Mouse (Mus musculus) limb, embryonic 11.5 days (tissue): ENCODE data around the gene Ramp3. TPM values are rescaled to one million over a fixed set of nuclear protein-coding genes. Genes with fewer than 3 reads are reported as not detected.

Experiments
- ATAC-seq: fragments of 200-750 bp; cut with Nextera tagmentation; 2 replicates; pipeline ENCODE4 v1.8.0; 2017; ENCODE audit warnings: low read depth; ENCODE audit not compliant: insufficient number of reproducible peaks, low FRiP score, low TSS enrichment
- DNase-seq: peaks from one replicate; pipeline ENCODE4 v3.0.0-alpha.2; 2015; ENCODE audit warnings: low spot score
- H3K27ac ChIP-seq: fragments of 300-500 bp; sonication (generic); replicated peaks from 2 replicates; pipeline ENCODE4 v1.5.1; 2014; ENCODE audit warnings: low read depth, mild to moderate bottlenecking, low read length
- H3K27me3 ChIP-seq: fragments of 300-500 bp; sonication (generic); 2 replicates; pipeline ENCODE4 v1.6.1; 2014; ENCODE audit warnings: mild to moderate bottlenecking, low read length, mixed read lengths; ENCODE audit not compliant: control insufficient read depth, insufficient read depth
- H3K36me3 ChIP-seq: fragments of 300-500 bp; sonication (generic); 2 replicates; pipeline ENCODE4 v1.6.1; 2014; ENCODE audit warnings: mild to moderate bottlenecking, low read length, moderate library complexity, mixed read lengths; ENCODE audit not compliant: control insufficient read depth, insufficient read depth
- H3K4me1 ChIP-seq: fragments of 300-500 bp; sonication (generic); 2 replicates; pipeline ENCODE4 v1.6.1; 2014; ENCODE audit warnings: low read length, mixed read lengths; ENCODE audit not compliant: control insufficient read depth, insufficient read depth
- H3K4me2 ChIP-seq: fragments of 300-500 bp; sonication (generic); 2 replicates; pipeline ENCODE4 v1.6.1; 2014; ENCODE audit warnings: low read depth, mild to moderate bottlenecking, moderate library complexity; ENCODE audit not compliant: severe bottlenecking
- H3K4me3 ChIP-seq: fragments of 300-500 bp; sonication (generic); 2 replicates; pipeline ENCODE4 v1.5.1; 2014; ENCODE audit warnings: low read depth, low read length
- H3K9ac ChIP-seq: fragments of 300-500 bp; sonication (generic); 2 replicates; pipeline ENCODE4 v1.6.1; 2014; ENCODE audit warnings: mild to moderate bottlenecking, low read length
- H3K9me3 ChIP-seq: fragments of 300-500 bp; sonication (generic); 2 replicates; pipeline ENCODE4 v1.6.1; 2016; ENCODE audit warnings: low read length; ENCODE audit not compliant: control insufficient read depth
- WGBS: fragments of 180-500 bp; shearing (Covaris S2); extraction: QIAGEN DNeasy Blood & Tissue Kit; methylation state at CpG from one replicate; pipeline ENCODE4 v1.1.7; 2014; 5-methylcytosine and 5-hydroxymethylcytosine counted together
- polyA plus RNA-seq: library from polyadenylated mRNA; unstranded; fragments of >200 nt; fragmentation: Nextera tagmentation; extraction: Ambion mirVana; gene quantifications from 2 replicates; pipeline ENCODE4 v1.2.1, GENCODE M21; 2014

Ramp3 gene
- 2.1 and 3.5 TPM in 2 replicates for polyA plus RNA-seq

GRCm38 (mm10) chr11:6658271-6658670 is at the start of gene Ramp3:
Gene Ramp3, plus strand, starts transcription at chr11:6658521.
- H3K4me1 ChIP-seq = no peaks in the 10 kb centered on the region
- DNase-seq (peak; percentile 77), ATAC-seq (peak; percentile 76)
- no peaks in the 10 kb centered on the region for H3K27me3 ChIP-seq
- WGBS = under 1% methylated on average over 18 of the region's 18 CpGs
- no peaks in the 10 kb centered on the region for H3K36me3 ChIP-seq
- no peaks in the 10 kb centered on the region for H3K9me3 ChIP-seq
- H3K9ac ChIP-seq = no peak within 1 kb of the TSS; the same call in 1 of the 2 replicates
- no peak within 1 kb of the TSS for H3K27ac ChIP-seq
- peak within 1 kb of the TSS; percentile 18 for H3K4me3 ChIP-seq
- H3K4me2 ChIP-seq = peak within 1 kb of the TSS; percentile 66

DNA sequence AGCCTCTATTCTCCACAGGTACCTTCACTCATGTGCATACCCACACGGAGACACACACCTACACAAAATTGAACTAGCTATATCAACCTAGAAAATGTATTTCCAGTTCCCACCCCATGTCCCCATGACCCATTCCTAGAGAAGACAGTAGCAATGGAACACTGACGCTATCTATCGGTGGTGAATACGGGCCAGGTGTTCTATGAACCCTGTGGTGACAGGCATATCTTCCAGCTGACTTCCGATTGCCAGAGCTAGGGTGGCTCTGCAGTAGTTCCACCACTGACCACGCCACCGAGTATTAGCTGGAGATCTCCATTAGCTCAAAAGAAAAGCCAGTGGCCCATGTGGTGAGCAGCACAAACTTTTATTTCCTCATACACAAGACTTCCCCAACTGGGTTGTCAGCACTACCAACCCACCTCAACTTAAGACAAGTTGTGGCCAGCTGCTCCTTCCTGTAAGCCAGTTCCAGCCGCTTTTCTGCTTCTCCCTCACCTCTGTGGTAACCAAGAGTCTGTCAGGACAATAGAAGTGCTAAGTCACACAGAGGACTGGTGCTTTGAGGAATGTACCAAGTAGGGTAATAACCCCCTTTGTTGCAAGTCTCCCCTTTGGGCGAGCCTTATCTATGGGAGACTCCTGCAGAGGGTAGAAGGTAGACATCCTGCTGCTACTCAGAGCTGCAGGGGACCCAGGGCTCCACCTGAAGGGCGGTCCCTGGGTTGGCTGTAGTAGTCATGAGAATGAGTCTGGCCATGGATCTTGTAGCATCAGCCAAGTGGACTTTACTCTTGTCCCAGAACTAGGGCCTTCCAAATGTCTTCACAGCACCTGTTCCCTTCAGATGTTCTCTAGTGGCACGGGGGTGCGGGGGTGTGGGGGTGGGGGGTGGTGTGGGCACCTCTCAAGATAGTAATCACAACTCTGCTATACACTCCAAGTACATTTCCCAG is 42.8 kb upstream of the Ramp3 start:
- 94% methylated on average over 12 of the region's 12 CpGs for WGBS
- ATAC-seq (no peak), DNase-seq (no peak)
- Histone ChIP-seq H3K9ac (no peak overlapping the region), H3K4me2 (no peak overlapping the region), H3K27ac (no peak overlapping the region), H3K4me1 (no peaks in the 10 kb centered on the region), H3K36me3 (peaks cover 44% of the 10 kb centered on the region), H3K27me3 (no peaks in the 10 kb centered on the region), H3K9me3 (no peaks in the 10 kb centered on the region), H3K4me3 (no peak overlapping the region)

DNA sequence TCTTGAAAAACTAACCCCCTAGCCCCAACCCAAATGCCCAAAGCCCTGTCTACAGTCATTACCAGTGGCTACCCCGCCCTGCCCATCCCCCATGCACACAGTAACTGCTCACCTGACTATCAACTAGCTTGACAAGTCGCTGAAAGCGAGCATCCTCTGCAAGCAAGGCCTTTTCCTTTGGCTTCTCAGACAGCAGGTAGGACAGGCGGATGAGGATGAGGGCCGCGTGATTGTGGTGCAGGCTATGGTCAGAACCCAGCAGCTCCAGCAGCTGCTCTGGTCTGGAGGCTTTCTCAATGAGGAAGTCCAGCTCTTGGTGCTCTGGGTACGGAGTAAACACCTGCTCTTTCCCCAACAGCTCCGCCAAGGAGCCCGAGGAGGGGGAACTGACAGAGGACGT is 34.6 kb upstream of the Ramp3 start:
- no peaks in the 10 kb centered on the region for H3K9me3 ChIP-seq
- ATAC-seq = no peak
- H3K27me3 ChIP-seq = no peaks in the 10 kb centered on the region
- no peak overlapping the region for H3K4me2 ChIP-seq
- no peak overlapping the region for H3K9ac ChIP-seq
- no peak for DNase-seq
- peaks cover 10% of the 10 kb centered on the region for H3K4me1 ChIP-seq
- H3K4me3 ChIP-seq = no peak overlapping the region
- peaks cover 35% of the 10 kb centered on the region for H3K36me3 ChIP-seq
- H3K27ac ChIP-seq = no peak overlapping the region
- WGBS = 89% methylated on average over 10 of the region's 10 CpGs

- DNase-seq (no peak), ATAC-seq (no peak)
- Histone ChIP-seq H3K27me3 (no peaks in the 10 kb centered on the region), H3K9me3 (no peaks in the 10 kb centered on the region), H3K9ac (peak overlapping the region; percentile 79), H3K4me2 (peak overlapping the region; percentile 89), H3K36me3 (peaks cover 27% of the 10 kb centered on the region), H3K4me3 (peak overlapping the region; percentile 79), H3K4me1 (peaks cover 10% of the 10 kb centered on the region), H3K27ac (no peak overlapping the region)
- WGBS = 71% methylated on average over 14 of the region's 14 CpGs
These were observed 33.5 kb upstream of the Ramp3 start for GRCm38 (mm10) chr11:6624619-6625382.

- H3K4me1 ChIP-seq = peaks cover 10% of the 10 kb centered on the region
- under 1% methylated on average over 66 of the region's 66 CpGs for WGBS
- peak within 1 kb of the TSS; percentile 89 for H3K4me2 ChIP-seq
- H3K27me3 ChIP-seq = no peaks in the 10 kb centered on the region
- H3K9me3 ChIP-seq = no peaks in the 10 kb centered on the region
- peak within 1 kb of the TSS; percentile 77 for H3K27ac ChIP-seq
- peak; percentile 94 for ATAC-seq
- peak within 1 kb of the TSS; percentile 79 for H3K9ac ChIP-seq
- peaks cover 19% of the 10 kb centered on the region; the same call in 1 of the 2 replicates for H3K36me3 ChIP-seq
- DNase-seq = peak; percentile 94
- peak within 1 kb of the TSS; percentile 79 for H3K4me3 ChIP-seq
These were observed 32.6 kb upstream of the Ramp3 start, which contains the start of gene Tbrg4 for GRCm38 (mm10) chr11:6625478-6626387. Gene Tbrg4, minus strand, starts transcription at chr11:6626067.

DNA sequence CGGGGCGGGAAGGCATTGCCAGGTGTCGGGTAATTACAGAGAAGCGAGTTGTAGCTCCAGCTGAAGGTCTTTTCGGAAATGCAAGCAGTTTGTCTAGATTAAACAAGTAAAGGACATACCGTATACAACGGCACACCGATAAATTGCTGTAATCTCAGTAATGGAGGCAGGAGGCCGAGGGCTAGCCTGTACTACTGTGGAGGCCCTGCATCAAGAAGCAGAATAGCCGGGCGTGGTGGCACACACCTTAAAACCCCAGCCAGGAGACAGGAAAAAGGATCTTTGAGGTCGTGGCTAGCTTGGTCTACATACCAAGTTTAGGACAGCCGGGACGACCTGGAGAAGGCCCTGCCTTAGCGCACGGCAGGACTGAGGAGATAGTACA is 31.9 kb upstream of the Ramp3 start:
- H3K27me3 ChIP-seq = no peaks in the 10 kb centered on the region
- H3K4me2 ChIP-seq = peak overlapping the region; percentile 89
- peaks cover 10% of the 10 kb centered on the region for H3K4me1 ChIP-seq
- H3K9me3 ChIP-seq = no peaks in the 10 kb centered on the region
- DNase-seq = no peak
- peak overlapping the region; percentile 79 for H3K9ac ChIP-seq
- WGBS = 16% methylated on average over 16 of the region's 16 CpGs
- peaks cover 16% of the 10 kb centered on the region; the same call in 1 of the 2 replicates for H3K36me3 ChIP-seq
- peak overlapping the region; percentile 79 for H3K4me3 ChIP-seq
- no peak for ATAC-seq
- H3K27ac ChIP-seq = peak overlapping the region; percentile 77

DNA sequence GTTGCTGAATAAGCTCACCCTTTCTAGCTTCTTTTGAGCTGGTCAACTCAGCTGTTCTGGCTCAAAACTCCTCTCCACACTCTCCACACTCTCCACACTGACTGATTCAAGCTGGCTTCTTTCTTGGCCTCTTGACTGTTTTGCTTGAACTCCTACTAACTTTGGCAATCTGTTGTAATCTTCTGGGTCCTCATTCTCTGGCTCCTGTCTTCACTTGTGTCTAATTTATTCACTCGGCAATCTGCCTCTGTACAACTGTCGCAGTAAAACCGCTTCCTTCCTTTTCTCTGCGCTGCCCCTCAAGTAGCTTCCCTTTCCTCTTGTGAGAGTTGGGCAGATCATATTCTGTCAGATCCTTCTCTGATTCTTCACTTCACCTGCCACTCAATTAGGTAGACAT is 30.6 kb upstream of the Ramp3 start:
- H3K27me3 ChIP-seq = no peaks in the 10 kb centered on the region
- H3K4me2 ChIP-seq = no peak overlapping the region
- no peak for ATAC-seq
- DNase-seq = no peak
- no peak overlapping the region for H3K27ac ChIP-seq
- no peak overlapping the region for H3K4me3 ChIP-seq
- H3K4me1 ChIP-seq = peaks cover 10% of the 10 kb centered on the region
- peaks cover 13% of the 10 kb centered on the region; the same call in 1 of the 2 replicates for H3K36me3 ChIP-seq
- H3K9me3 ChIP-seq = no peaks in the 10 kb centered on the region
- no peak overlapping the region for H3K9ac ChIP-seq
- 87% methylated on average over 4 of the region's 4 CpGs for WGBS
